Mouse (Mus musculus): ENCODE data around the gene Bean1. TPM values are rescaled to one million over a fixed set of nuclear protein-coding genes. Genes with fewer than 3 reads are reported as not detected.

Bean1 gene
- polyA plus RNA-seq, 1 experiment: 0.62 TPM

DNA sequence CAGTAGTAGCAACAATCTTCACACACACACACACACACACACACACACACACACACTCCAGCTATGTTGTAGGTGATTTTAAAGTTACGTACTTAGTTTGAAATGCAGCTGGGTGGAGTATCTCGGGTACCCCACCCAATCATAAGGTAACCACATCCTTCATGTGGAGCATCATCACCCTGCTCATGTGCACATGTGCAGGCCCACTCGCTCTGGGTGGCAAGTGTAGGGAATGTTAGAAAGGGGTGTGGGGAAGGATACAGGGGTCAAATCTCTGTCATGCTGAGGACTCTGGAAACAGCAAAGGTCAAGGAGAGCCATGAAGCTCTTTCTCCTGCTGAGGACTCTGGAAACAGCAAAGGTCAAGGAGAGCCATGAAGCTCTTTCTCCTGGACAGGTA is 34.0 kb upstream of the Bean1 start:
- H3K4me3 ChIP-seq (replicated peaks; ENCODE audit: extremely low read depth, low read depth, low read length): no peak overlapping the region
- 86% methylated on average over 3 of the region's 3 CpGs for WGBS
- TF ChIP-seq CTCF (IDR thresholded peaks at IDR 0.05; ENCODE audit: insufficient read depth, low read length): no peak
- TF ChIP-seq POLR2A (IDR thresholded peaks at IDR 0.05; ENCODE audit: borderline replicate concordance, extremely low read depth, low read depth, low read length): no peak
- no peaks in the 10 kb centered on the region for H3K4me1 ChIP-seq (ENCODE audit: control insufficient read depth, insufficient read depth, low read length)
- DNase-seq: no peak

DNA sequence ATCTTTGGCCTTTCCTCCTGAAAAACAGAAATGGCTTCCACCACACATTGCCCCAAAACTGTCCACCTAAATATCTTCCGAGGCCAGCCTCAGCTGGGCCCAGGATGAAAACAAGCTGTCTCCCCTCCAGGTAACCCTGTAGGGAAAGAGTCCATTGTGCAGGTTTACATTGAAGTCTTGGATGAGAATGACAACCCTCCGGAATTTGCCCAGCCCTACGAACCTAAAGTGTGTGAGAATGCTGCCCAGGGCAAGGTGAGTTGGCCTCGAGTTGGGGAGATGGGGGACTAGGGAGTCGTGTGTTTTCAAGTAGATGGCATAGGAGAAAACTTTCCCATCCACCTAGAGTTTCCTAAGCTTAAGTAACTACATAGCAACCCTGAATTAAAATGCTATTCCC is 32.6 kb upstream of the Bean1 start:
- Histone ChIP-seq H3K4me1 (ENCODE audit: control insufficient read depth, insufficient read depth, low read length) (no peaks in the 10 kb centered on the region), H3K4me3 (replicated peaks; ENCODE audit: extremely low read depth, low read depth, low read length) (no peak overlapping the region)
- 78% methylated on average over 5 of the region's 5 CpGs for WGBS
- TF ChIP-seq POLR2A (IDR thresholded peaks at IDR 0.05; ENCODE audit: borderline replicate concordance, extremely low read depth, low read depth, low read length) (no peak), CTCF (IDR thresholded peaks at IDR 0.05; ENCODE audit: insufficient read depth, low read length) (no peak)
- DNase-seq: no peak

DNA sequence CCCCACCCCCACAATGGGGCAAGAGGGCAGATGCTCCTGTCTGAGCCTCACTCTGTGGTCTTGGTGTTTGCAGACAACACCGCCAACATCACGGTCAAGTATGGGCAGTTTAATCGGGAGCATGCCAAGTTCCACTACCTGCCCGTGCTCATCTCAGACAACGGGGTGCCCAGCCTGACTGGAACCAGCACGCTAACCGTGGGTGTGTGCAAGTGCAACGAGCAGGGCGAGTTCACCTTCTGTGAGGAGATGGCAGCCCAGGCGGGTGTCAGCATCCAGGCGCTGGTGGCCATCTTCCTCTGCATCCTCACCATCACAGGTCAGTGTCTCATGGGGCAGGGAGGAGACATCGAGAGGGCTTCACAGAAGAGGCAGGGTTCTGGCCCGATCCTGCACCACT is 29.6 kb upstream of the Bean1 start:
- TF ChIP-seq CTCF (IDR thresholded peaks at IDR 0.05; ENCODE audit: insufficient read depth, low read length) (no peak), POLR2A (IDR thresholded peaks at IDR 0.05; ENCODE audit: borderline replicate concordance, extremely low read depth, low read depth, low read length) (no peak)
- DNase-seq: no peak
- H3K4me3 ChIP-seq (replicated peaks; ENCODE audit: extremely low read depth, low read depth, low read length): no peak overlapping the region
- no peaks in the 10 kb centered on the region for H3K4me1 ChIP-seq (ENCODE audit: control insufficient read depth, insufficient read depth, low read length)
- WGBS: 82% methylated on average over 13 of the region's 13 CpGs

GRCm38 (mm10) chr8:104142415-104142814 is 27.8 kb upstream of the Bean1 start:
- TF ChIP-seq CTCF (IDR thresholded peaks at IDR 0.05; ENCODE audit: insufficient read depth, low read length): no peak
- no peak for TF ChIP-seq POLR2A (IDR thresholded peaks at IDR 0.05; ENCODE audit: borderline replicate concordance, extremely low read depth, low read depth, low read length)
- no peak for DNase-seq
- WGBS: 89% methylated on average over 25 of the region's 25 CpGs
- no peak overlapping the region for H3K4me3 ChIP-seq (replicated peaks; ENCODE audit: extremely low read depth, low read depth, low read length)
- no peaks in the 10 kb centered on the region for H3K4me1 ChIP-seq (ENCODE audit: control insufficient read depth, insufficient read depth, low read length)

DNA sequence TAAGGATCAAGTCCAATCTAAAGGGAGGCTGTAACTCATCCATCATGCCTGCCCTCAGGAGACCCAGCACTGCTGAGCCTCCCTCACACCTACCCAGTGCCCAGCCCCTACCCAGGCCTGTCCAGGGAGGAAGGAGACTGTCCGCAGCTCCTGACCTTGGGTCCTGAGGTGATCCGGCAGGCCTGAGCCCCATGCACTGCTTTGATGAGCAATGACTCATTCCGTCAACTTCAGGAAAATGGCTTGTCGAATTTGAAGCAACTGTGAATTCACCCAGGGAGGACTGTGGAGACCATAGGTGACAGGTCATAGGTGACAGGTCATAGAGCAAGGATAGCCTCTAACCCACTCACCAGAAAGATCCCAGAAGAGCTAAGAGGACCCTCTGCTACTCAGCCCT is 26.9 kb upstream of the Bean1 start:
- H3K4me3 ChIP-seq (replicated peaks; ENCODE audit: extremely low read depth, low read depth, low read length): no peak overlapping the region
- H3K4me1 ChIP-seq (ENCODE audit: control insufficient read depth, insufficient read depth, low read length): no peaks in the 10 kb centered on the region
- DNase-seq: no peak
- 66% methylated on average over 4 of the region's 4 CpGs for WGBS
- TF ChIP-seq POLR2A (IDR thresholded peaks at IDR 0.05; ENCODE audit: borderline replicate concordance, extremely low read depth, low read depth, low read length) (no peak), CTCF (IDR thresholded peaks at IDR 0.05; ENCODE audit: insufficient read depth, low read length) (no peak)

- no peaks in the 10 kb centered on the region for H3K4me1 ChIP-seq (ENCODE audit: control insufficient read depth, insufficient read depth, low read length)
- TF ChIP-seq POLR2A (IDR thresholded peaks at IDR 0.05; ENCODE audit: borderline replicate concordance, extremely low read depth, low read depth, low read length): no peak
- TF ChIP-seq CTCF (IDR thresholded peaks at IDR 0.05; ENCODE audit: insufficient read depth, low read length): peak; percentile 31; the same call in 1 of the 2 replicates
- 53% methylated on average over 13 of the region's 13 CpGs for WGBS
- DNase-seq: no peak
- H3K4me3 ChIP-seq (replicated peaks; ENCODE audit: extremely low read depth, low read depth, low read length): no peak overlapping the region
Observed at GRCm38 (mm10) chr8:104144434-104145216, 25.6 kb upstream of the Bean1 start.

- Histone ChIP-seq H3K4me1 (ENCODE audit: control insufficient read depth, insufficient read depth, low read length) (no peaks in the 10 kb centered on the region), H3K4me3 (replicated peaks; ENCODE audit: extremely low read depth, low read depth, low read length) (no peak overlapping the region)
- WGBS: 34% methylated on average over 15 of the region's 15 CpGs
- TF ChIP-seq CTCF (IDR thresholded peaks at IDR 0.05; ENCODE audit: insufficient read depth, low read length): peak; percentile 62
- no peak for TF ChIP-seq POLR2A (IDR thresholded peaks at IDR 0.05; ENCODE audit: borderline replicate concordance, extremely low read depth, low read depth, low read length)
- peak; percentile 80 for DNase-seq
Observed at GRCm38 (mm10) chr8:104145981-104146689, 24.1 kb upstream of the Bean1 start.

- Histone ChIP-seq H3K4me3 (replicated peaks; ENCODE audit: extremely low read depth, low read depth, low read length) (no peak overlapping the region), H3K4me1 (ENCODE audit: control insufficient read depth, insufficient read depth, low read length) (no peaks in the 10 kb centered on the region)
- 82% methylated on average over 15 of the region's 15 CpGs for WGBS
- DNase-seq: no peak
- TF ChIP-seq POLR2A (IDR thresholded peaks at IDR 0.05; ENCODE audit: borderline replicate concordance, extremely low read depth, low read depth, low read length): no peak
- no peak for TF ChIP-seq CTCF (IDR thresholded peaks at IDR 0.05; ENCODE audit: insufficient read depth, low read length)
Observed at GRCm38 (mm10) chr8:104146717-104147494, 23.3 kb upstream of the Bean1 start.

GRCm38 (mm10) chr8:104147947-104148346 is 22.3 kb upstream of the Bean1 start:
- H3K4me1 ChIP-seq (ENCODE audit: control insufficient read depth, insufficient read depth, low read length): no peaks in the 10 kb centered on the region
- H3K4me3 ChIP-seq (replicated peaks; ENCODE audit: extremely low read depth, low read depth, low read length): no peak overlapping the region
- no peak for DNase-seq
- no peak for TF ChIP-seq POLR2A (IDR thresholded peaks at IDR 0.05; ENCODE audit: borderline replicate concordance, extremely low read depth, low read depth, low read length)
- no peak for TF ChIP-seq CTCF (IDR thresholded peaks at IDR 0.05; ENCODE audit: insufficient read depth, low read length)
- 93% methylated on average over 2 of the region's 2 CpGs for WGBS
